Mouse (Mus musculus) heart, adult 9 months (tissue): ENCODE results near the gene Hps3.
"Not testable (repeated sequence)": the region's sequence is repeated elsewhere in the genome, so short reads cannot be mapped to it uniquely, and the experiment has no call there.

Experiments
- DNase-seq, 2 experiments: peaks; one replicate each; pipeline ENCODE4 v3.0.0; 2022; ENCODE audit warnings: low spot score in 2 of 2

The Hps3 gene

GRCm38 (mm10) chr3:20034719-20035404 lies at the start of gene Hps3:
TSS of gene Hps3 (minus strand) at chr3:20035315.
- DNase-seq, result peak; percentile 91

GRCm38 (mm10) chr3:20082161-20082560 lies 47.0 kb upstream of the Hps3 start:
- DNase-seq, result peak; percentile 31 to 50

GRCm38 (mm10) chr3:20076145-20077053 lies 41.3 kb upstream of the Hps3 start:
- peak in 1 of 2 experiments; percentile 4 for DNase-seq

GRCm38 (mm10) chr3:20058197-20058541 lies 23.1 kb upstream of the Hps3 start:
- no peak for DNase-seq

- peak; percentile 97 to 98 for DNase-seq
These were observed 22.4 kb upstream of the Hps3 start, which contains the start of gene Hltf for GRCm38 (mm10) chr3:20057306-20058196. TSS of gene Hltf (plus strand) at chr3:20057811.

- DNase-seq, result not testable (repeated sequence)
These were observed 9.6 kb upstream of the Hps3 start for GRCm38 (mm10) chr3:20044736-20045135.

GRCm38 (mm10) chr3:20041461-20041860 lies 6.3 kb upstream of the Hps3 start:
- not testable (repeated sequence) for DNase-seq

GRCm38 (mm10) chr3:20036069-20036468 lies 954 bp upstream of the Hps3 start:
- DNase-seq, result no peak

GRCm38 (mm10) chr3:20033761-20034718 lies 1.1 kb downstream of the Hps3 start:
- DNase-seq, result no peak

- DNase-seq, result no peak
These were observed 4.3 kb downstream of the Hps3 start for GRCm38 (mm10) chr3:20030807-20031206.

GRCm38 (mm10) chr3:20028640-20029039 lies 6.5 kb downstream of the Hps3 start:
- DNase-seq, result peak in 1 of 2 experiments; percentile 11

GRCm38 (mm10) chr3:20027788-20028187 lies 7.3 kb downstream of the Hps3 start:
- no peak for DNase-seq

- DNase-seq, result peak in 1 of 2 experiments; percentile 61
These were observed 8.0 kb downstream of the Hps3 start for GRCm38 (mm10) chr3:20026996-20027689.

- no peak for DNase-seq
These were observed 8.6 kb downstream of the Hps3 start for GRCm38 (mm10) chr3:20026481-20026880.

GRCm38 (mm10) chr3:20023832-20024231 lies 11.3 kb downstream of the Hps3 start:
- DNase-seq, result no peak

GRCm38 (mm10) chr3:20018076-20018475 lies 17.0 kb downstream of the Hps3 start:
- DNase-seq, result no peak

- no peak for DNase-seq
These were observed 20.7 kb downstream of the Hps3 start for GRCm38 (mm10) chr3:20014454-20014853.

- DNase-seq, result not testable (repeated sequence)
These were observed 24.2 kb downstream of the Hps3 start for GRCm38 (mm10) chr3:20010905-20011304.

- DNase-seq, result no peak
These were observed 24.7 kb downstream of the Hps3 start for GRCm38 (mm10) chr3:20010464-20010863.

- DNase-seq, result no peak
These were observed 27.4 kb downstream of the Hps3 start for GRCm38 (mm10) chr3:20007759-20008158.
